Mouse (Mus musculus): ENCODE results near the gene Ccdc30. TPM values are rescaled to one million over a fixed set of nuclear protein-coding genes. Genes with fewer than 3 reads are reported as not detected.
"Not testable (repeated sequence)": the region's sequence is repeated elsewhere in the genome, so short reads cannot be mapped to it uniquely, and the experiment has no call there.

Gene Ccdc30
- total RNA-seq, 1 experiment from 2014 or later: 4.8 TPM

- no peak for ATAC-seq (replicated peaks; ENCODE audit: insufficient number of reproducible peaks, low FRiP score, low TSS enrichment, poor library complexity, severe bottlenecking)
Observed at GRCm38 (mm10) chr4:119338422-119338821, 76.9 kb downstream of the Ccdc30 start.

DNA sequence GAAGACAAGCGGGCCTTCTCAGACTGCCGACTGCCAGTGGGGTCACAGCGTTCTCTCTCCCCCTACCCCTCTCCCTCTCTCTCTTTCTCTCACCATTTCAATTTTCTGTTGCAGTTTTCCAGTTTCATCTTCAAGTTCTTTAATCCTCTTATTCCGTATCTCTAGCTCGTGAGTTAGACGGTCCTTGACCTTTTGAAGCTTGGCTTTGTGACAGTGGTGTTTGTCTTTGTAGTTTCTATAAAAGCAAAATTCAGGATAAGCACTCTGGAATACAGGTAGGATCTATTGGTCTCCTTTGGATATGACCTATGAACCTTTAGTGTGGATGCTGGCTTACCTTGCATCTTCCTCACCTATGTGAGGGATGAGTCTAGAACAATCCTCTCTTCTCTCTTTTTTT, 81.8 kb downstream of the Ccdc30 start:
- ATAC-seq (replicated peaks; ENCODE audit: insufficient number of reproducible peaks, low FRiP score, low TSS enrichment, poor library complexity, severe bottlenecking): no peak

GRCm38 (mm10) chr4:119320896-119321550, 94.3 kb downstream of the Ccdc30 start:
- ATAC-seq (replicated peaks; ENCODE audit: insufficient number of reproducible peaks, low FRiP score, low TSS enrichment, poor library complexity, severe bottlenecking): no peak

- ATAC-seq (replicated peaks; ENCODE audit: insufficient number of reproducible peaks, low FRiP score, low TSS enrichment, poor library complexity, severe bottlenecking): peak; percentile 98
Observed at GRCm38 (mm10) chr4:119320131-119320830, 95.0 kb downstream of the Ccdc30 start, which contains the start of gene Ppih. Ppih (minus strand) TSS chr4:119320546.

- ATAC-seq (replicated peaks; ENCODE audit: insufficient number of reproducible peaks, low FRiP score, low TSS enrichment, poor library complexity, severe bottlenecking): no peak
Observed at GRCm38 (mm10) chr4:119313756-119314155, 101.6 kb downstream of the Ccdc30 start.

DNA sequence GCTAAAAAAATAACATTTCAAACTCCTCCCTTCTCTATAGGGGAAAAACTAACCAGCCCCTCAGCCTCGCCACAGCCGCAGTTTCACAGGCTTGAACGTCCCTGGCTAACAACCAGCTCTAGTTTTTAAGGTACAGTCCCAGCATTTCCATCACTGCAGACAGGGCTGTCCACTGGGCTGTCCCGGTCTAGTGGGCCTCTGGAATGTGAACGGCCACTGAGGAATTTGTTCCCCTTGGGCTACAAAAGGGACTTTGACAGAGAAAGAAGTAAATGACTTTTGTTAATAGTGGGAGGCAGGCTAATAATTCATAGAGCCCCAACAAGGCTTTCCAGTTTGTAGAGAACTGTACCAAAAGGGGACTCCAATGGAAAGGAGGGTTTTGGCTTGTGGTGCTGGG, 109.9 kb downstream of the Ccdc30 start:
- no peak for ATAC-seq (replicated peaks; ENCODE audit: insufficient number of reproducible peaks, low FRiP score, low TSS enrichment, poor library complexity, severe bottlenecking)

- no peak for ATAC-seq (replicated peaks; ENCODE audit: insufficient number of reproducible peaks, low FRiP score, low TSS enrichment, poor library complexity, severe bottlenecking)
Observed at GRCm38 (mm10) chr4:119303291-119303690, 112.0 kb downstream of the Ccdc30 start.

GRCm38 (mm10) chr4:119301777-119302176, 113.5 kb downstream of the Ccdc30 start:
- ATAC-seq (replicated peaks; ENCODE audit: insufficient number of reproducible peaks, low FRiP score, low TSS enrichment, poor library complexity, severe bottlenecking): no peak

DNA sequence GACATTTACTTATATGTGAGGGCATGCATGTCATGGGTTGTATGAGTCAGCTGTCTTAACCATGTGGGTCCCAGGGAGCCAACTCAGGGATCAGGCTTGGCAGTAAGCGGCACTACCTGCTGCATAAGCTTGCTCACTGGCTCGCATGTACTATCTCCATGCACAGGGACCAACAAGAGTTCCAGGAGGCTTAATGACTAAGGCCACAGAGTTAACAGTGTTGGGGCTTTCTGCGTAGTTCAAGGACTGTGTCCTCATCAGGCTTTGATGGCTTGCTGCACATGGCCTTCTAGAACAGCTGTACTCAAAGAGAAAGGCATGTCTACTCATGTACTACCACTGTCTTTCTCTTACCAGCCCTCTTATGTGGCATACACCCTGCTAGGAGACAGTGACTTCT, 114.6 kb downstream of the Ccdc30 start:
- no peak for ATAC-seq (replicated peaks; ENCODE audit: insufficient number of reproducible peaks, low FRiP score, low TSS enrichment, poor library complexity, severe bottlenecking)

GRCm38 (mm10) chr4:119297361-119297760, 118.0 kb downstream of the Ccdc30 start:
- ATAC-seq (replicated peaks; ENCODE audit: insufficient number of reproducible peaks, low FRiP score, low TSS enrichment, poor library complexity, severe bottlenecking): no peak

- no peak for ATAC-seq (replicated peaks; ENCODE audit: insufficient number of reproducible peaks, low FRiP score, low TSS enrichment, poor library complexity, severe bottlenecking)
Observed at GRCm38 (mm10) chr4:119295134-119295453, 120.2 kb downstream of the Ccdc30 start.

DNA sequence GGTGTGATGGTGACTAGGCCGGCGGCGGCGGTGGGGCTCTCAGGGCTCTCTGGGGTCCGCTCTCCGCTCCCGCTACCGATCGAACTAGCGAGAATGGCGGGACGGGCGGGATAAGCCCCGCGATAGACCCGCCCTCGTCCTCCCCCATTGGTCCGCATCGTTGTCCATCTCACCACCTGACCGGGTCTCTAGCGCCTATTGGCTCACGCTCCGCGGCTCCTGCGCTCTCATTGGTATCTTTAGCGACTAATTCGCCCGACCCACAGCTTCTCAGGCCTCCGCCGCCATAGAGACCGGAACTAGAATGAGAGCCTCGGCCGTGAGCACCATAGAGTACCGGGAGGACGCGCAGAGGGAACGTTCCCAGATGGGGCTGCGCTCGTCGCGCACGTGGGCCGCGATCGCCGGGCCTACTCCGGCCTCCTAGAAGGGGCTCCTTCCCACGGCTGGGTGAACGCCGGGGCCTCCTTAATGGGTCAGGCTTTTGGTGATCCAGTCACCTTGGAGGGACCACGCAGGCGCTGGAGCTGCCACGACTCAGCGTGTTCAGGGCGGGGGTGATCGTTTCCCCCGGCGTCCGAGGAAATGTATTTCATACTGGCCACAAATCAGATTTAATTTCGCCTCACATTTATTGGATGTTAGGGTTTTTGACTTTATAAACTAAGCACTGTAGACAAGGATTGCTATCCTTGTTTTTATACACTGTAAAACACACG, 120.7 kb downstream of the Ccdc30 start, which contains the start of gene Ybx1:
TSS of gene Ybx1 (minus strand) at position 190 of the 719 bp plus-strand sequence.
- peak; percentile 99 for ATAC-seq (replicated peaks; ENCODE audit: insufficient number of reproducible peaks, low FRiP score, low TSS enrichment, poor library complexity, severe bottlenecking)

DNA sequence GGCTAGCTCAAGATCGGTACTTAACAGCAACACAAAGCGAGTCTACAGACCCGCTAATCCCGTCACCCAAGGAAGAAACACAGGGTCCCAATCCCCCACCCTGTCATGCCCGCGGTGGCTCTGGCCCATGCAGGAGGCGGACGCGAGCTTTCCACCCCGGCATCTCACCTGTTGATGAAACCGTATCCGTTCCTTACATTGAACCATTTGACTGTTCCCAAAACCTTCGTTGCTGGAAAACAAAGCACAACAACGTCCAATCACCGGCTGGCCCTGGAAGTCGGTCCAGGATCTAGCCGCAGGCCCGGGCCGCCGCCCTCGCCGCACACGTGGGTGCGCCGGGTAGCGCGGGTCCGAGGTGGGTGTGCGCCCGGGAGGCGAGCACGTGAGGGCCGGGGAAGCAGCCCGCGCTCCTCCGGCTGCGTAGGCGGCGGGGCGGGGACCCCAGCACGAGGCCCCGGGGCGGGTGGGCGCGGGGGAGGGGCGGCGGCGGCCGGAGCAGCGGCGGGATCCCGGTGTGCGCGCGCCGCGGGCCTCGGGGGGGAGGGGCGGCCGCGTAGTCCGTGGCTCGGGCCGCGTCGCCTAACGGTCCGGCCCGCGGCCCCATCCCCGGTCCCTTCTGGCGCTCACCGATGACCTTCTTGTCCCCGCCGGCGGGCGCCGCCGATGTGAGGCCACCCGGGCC, 121.6 kb downstream of the Ccdc30 start:
- ATAC-seq (replicated peaks; ENCODE audit: insufficient number of reproducible peaks, low FRiP score, low TSS enrichment, poor library complexity, severe bottlenecking): no peak

- peak; percentile 38; the same call in 1 of the 2 replicates for ATAC-seq (replicated peaks; ENCODE audit: insufficient number of reproducible peaks, low FRiP score, low TSS enrichment, poor library complexity, severe bottlenecking)
Observed at GRCm38 (mm10) chr4:119292771-119293573, 122.3 kb downstream of the Ccdc30 start.

DNA sequence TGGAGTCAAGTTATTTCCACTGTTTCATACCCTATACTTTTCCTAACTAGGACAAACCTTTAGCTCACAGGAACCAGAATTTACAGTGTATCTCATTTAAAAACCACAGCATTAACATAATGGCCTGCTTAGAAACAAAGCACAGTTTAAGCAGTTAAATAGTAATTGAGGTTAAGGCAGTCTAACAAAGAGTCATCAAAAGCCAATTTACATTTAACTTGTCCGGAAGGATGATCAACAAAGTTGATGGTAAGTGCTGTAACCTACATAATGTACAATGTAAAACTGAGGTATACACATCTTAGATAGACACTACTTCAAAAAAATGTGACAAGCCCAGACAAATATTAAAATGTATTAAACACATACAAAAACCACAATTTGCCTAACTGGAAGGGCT, 123.4 kb downstream of the Ccdc30 start:
- no peak for ATAC-seq (replicated peaks; ENCODE audit: insufficient number of reproducible peaks, low FRiP score, low TSS enrichment, poor library complexity, severe bottlenecking)

DNA sequence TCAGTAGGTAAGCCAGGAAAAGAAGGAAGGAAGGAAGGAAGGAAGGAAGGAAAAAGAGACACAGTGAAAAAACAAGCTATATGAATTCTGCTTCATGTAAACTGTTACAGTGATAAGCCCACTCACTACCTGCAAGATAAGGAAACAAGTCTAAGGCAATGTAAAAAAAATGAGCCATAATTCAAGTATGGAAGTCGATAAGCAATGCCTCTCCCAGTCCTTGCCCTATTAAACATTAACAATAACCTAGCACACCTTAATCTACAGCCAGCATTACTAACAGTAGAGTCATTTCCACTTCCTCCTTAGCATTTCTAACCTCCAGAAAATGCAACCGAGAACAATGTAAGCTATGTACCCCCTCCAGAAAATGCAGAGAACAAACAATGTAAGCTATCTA, 130.0 kb downstream of the Ccdc30 start:
- no peak for ATAC-seq (replicated peaks; ENCODE audit: insufficient number of reproducible peaks, low FRiP score, low TSS enrichment, poor library complexity, severe bottlenecking)

DNA sequence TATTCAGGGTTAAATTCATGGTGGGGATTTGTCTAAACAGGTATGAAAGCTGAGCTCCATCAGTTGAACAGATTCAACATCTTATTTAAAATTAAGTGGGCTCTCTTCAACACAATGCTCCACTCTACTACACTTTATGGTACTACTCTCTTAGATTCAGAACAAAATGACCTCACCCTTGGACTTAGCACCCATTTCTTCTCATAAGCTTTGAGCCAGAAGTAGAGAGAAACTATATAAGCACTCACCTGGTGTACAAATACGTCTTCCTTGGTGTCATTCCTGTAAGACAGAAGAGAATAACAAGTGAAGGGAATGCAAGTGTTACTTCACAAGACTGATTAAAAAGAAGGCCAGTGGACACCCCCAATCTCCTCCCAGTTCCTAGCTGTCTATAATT, 130.5 kb downstream of the Ccdc30 start:
- ATAC-seq (replicated peaks; ENCODE audit: insufficient number of reproducible peaks, low FRiP score, low TSS enrichment, poor library complexity, severe bottlenecking): no peak

GRCm38 (mm10) chr4:119278784-119279183, 136.5 kb downstream of the Ccdc30 start:
- ATAC-seq (replicated peaks; ENCODE audit: insufficient number of reproducible peaks, low FRiP score, low TSS enrichment, poor library complexity, severe bottlenecking): not testable (repeated sequence)

All from monocyte, adult 5-6 weeks (primary cell).